Mouse (Mus musculus) forebrain, postnatal 0 days (tissue): ENCODE results near the gene Fbxo4. TPM values are rescaled to one million over a fixed set of nuclear protein-coding genes. Genes with fewer than 3 reads are reported as not detected.

Experiments
- ATAC-seq: fragments of 200-750 bp; cut with Nextera tagmentation; 2 replicates; pipeline ENCODE4 v1.8.0; 2017; ENCODE audit warnings: mild to moderate bottlenecking, moderate library complexity
- DNase-seq: peaks from one replicate; pipeline ENCODE4 v3.0.0-alpha.2; 2015
- H3K27ac ChIP-seq: fragments of 300-500 bp; sonication (generic); 2 replicates; pipeline ENCODE4 v1.5.1; 2014; ENCODE audit warnings: low read depth, mild to moderate bottlenecking, antibody characterized with exemption, low read length, moderate library complexity, mixed read lengths
- H3K27me3 ChIP-seq: fragments of 300-500 bp; sonication (generic); 2 replicates; pipeline ENCODE4 v1.6.1; 2014; ENCODE audit warnings: mild to moderate bottlenecking, low read length, mixed read lengths; ENCODE audit not compliant: insufficient read depth
- H3K36me3 ChIP-seq: fragments of 300-500 bp; sonication (generic); 2 replicates; pipeline ENCODE4 v1.6.1; 2014; ENCODE audit warnings: mild to moderate bottlenecking, moderate library complexity; ENCODE audit not compliant: insufficient read depth
- H3K4me1 ChIP-seq: fragments of 300-500 bp; sonication (generic); 2 replicates; pipeline ENCODE4 v1.6.1; 2014; ENCODE audit warnings: antibody characterized with exemption; ENCODE audit not compliant: insufficient read depth
- H3K4me2 ChIP-seq: fragments of 300-500 bp; sonication (generic); 2 replicates; pipeline ENCODE4 v1.6.1; 2014; ENCODE audit warnings: low read depth, mild to moderate bottlenecking, moderate library complexity
- H3K4me3 ChIP-seq: fragments of 300-500 bp; sonication (generic); 2 replicates; pipeline ENCODE4 v1.5.1; 2014; ENCODE audit warnings: low read depth, low read length, mixed read lengths
- H3K9ac ChIP-seq: fragments of 300-500 bp; sonication (generic); 2 replicates; pipeline ENCODE4 v1.6.1; 2014; ENCODE audit warnings: mild to moderate bottlenecking
- H3K9me3 ChIP-seq: fragments of 300-500 bp; sonication (generic); 2 replicates; pipeline ENCODE4 v1.6.1; 2016; ENCODE audit warnings: low read length
- CTCF ChIP-seq: sonication (generic); IDR thresholded peaks from 2 replicates; pipeline ENCODE4 v1.5.1; 2016; ENCODE audit warnings: antibody characterized with exemption, control low read depth, low read depth
- WGBS: fragments of 180-500 bp; shearing (Covaris S2); extraction: QIAGEN DNeasy Blood & Tissue Kit; methylation state at CpG from one replicate; pipeline ENCODE4 v1.1.7; 2014; 5-methylcytosine and 5-hydroxymethylcytosine counted together
- polyA plus RNA-seq: library from polyadenylated mRNA; unstranded; fragments of >200 nt; fragmentation: Nextera tagmentation; extraction: Ambion mirVana; gene quantifications from 2 replicates; pipeline ENCODE4 v1.2.1, GENCODE M21; 2015
- total RNA-seq: library from RNA; depleted of rRNA; stranded (reverse); fragments of >200 nt; gene quantifications from 2 replicates; pipeline ENCODE4 v1.2.3, GENCODE M21; 2014

Gene Fbxo4
- total and polyA plus RNA-seq, 2 experiments from 2014 or later, result 11.1 to 13.9 TPM

- Histone ChIP-seq H3K4me2 (peak overlapping the region; percentile 76), H3K27ac (peak overlapping the region; percentile 72), H3K4me1 (no peaks in the 10 kb centered on the region), H3K9me3 (no peaks in the 10 kb centered on the region), H3K9ac (peak overlapping the region; percentile 85), H3K36me3 (peaks cover 8% of the 10 kb centered on the region; the same call in 1 of the 2 replicates), H3K4me3 (peak overlapping the region; percentile 74), H3K27me3 (no peaks in the 10 kb centered on the region)
- TF ChIP-seq CTCF, result no peak
- DNase-seq (no peak), ATAC-seq (no peak)
- 19% methylated on average over 14 of the region's 14 CpGs for WGBS
Observed at GRCm38 (mm10) chr15:3996267-3997010, 17.1 kb upstream of the Fbxo4 start.

- TF ChIP-seq CTCF, result no peak
- H3K9me3 ChIP-seq, result no peaks in the 10 kb centered on the region
- peak within 1 kb of the TSS; percentile 87 for H3K27ac ChIP-seq
- peaks cover 11% of the 10 kb centered on the region; the same call in 1 of the 2 replicates for H3K36me3 ChIP-seq
- 2% methylated on average over 58 of the region's 61 CpGs for WGBS
- no peaks in the 10 kb centered on the region for H3K27me3 ChIP-seq
- peak; percentile 99 for ATAC-seq
- peak within 1 kb of the TSS; percentile 74 for H3K4me3 ChIP-seq
- H3K4me1 ChIP-seq, result no peaks in the 10 kb centered on the region
- H3K9ac ChIP-seq, result peak within 1 kb of the TSS; percentile 85
- H3K4me2 ChIP-seq, result peak within 1 kb of the TSS; percentile 76
- DNase-seq, result peak; percentile 97
Observed at GRCm38 (mm10) chr15:3995448-3996266, 16.3 kb upstream of the Fbxo4 start, which contains the start of gene AW549877. TSS of gene AW549877 (minus strand) at chr15:3995744.

DNA sequence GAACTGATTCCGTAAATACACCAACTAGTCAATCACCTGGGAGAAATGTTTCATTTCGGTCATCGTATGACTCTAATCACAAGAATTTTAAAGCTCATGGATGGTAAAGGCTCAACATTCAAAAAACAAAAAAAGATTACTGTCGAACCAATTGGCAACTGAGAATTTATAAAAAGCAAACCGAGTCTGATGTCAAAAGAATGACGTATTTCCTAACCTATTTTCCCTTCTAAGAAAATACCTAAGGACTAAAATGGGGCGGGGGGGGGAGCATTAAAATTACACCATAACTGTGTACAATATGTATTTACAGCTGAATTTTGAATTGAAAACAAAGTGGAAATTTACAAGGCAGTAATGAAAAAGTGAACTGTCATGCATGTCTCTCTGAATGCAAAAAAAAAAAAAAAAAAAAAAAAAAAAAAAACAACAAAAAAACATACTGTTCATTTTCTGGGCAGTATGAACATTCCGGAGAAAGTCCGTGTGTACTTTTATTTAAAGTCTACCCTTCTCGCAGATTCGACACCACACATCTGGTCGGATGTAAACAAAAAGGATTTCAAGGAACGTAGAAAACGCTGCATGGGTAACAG, 15.6 kb upstream of the Fbxo4 start:
- ATAC-seq, result no peak
- DNase-seq, result no peak
- H3K36me3 ChIP-seq, result peaks cover 17% of the 10 kb centered on the region; the same call in 1 of the 2 replicates
- no peaks in the 10 kb centered on the region for H3K4me1 ChIP-seq
- peak overlapping the region; percentile 87 for H3K27ac ChIP-seq
- peak overlapping the region; percentile 85 for H3K9ac ChIP-seq
- peak overlapping the region; percentile 76 for H3K4me2 ChIP-seq
- peak overlapping the region; percentile 74 for H3K4me3 ChIP-seq
- H3K27me3 ChIP-seq, result no peaks in the 10 kb centered on the region
- no peak for TF ChIP-seq CTCF
- 23% methylated on average over 14 of the region's 14 CpGs for WGBS
- no peaks in the 10 kb centered on the region for H3K9me3 ChIP-seq

DNA sequence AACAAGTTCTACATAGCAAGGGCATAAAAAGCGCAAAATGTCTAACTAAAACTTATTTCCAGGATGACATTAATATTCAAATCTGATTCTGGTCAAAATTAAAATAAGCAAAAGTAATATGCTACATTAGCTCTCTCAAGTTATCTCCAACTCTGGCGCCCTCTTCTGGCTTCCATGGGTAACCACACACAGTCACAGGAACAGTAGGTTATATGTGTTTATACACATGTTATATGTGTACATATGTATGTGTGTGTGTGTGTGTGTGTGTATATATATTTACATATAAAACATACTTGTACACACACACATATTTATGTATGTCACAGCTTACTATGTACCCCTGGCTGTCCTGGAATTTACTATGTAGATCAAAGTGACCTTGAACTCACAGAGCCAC, 8.6 kb upstream of the Fbxo4 start:
- ATAC-seq, result peak; percentile 69
- Histone ChIP-seq H3K9ac (no peak overlapping the region), H3K36me3 (peaks cover 43% of the 10 kb centered on the region), H3K27me3 (no peaks in the 10 kb centered on the region), H3K4me2 (no peak overlapping the region), H3K27ac (no peak overlapping the region), H3K4me3 (no peak overlapping the region), H3K4me1 (no peaks in the 10 kb centered on the region), H3K9me3 (no peaks in the 10 kb centered on the region)
- WGBS, result 59% methylated on average over 2 of the region's 2 CpGs
- DNase-seq, result peak; percentile 69
- TF ChIP-seq CTCF, result peak; percentile 79

GRCm38 (mm10) chr15:3984876-3985275, 5.5 kb upstream of the Fbxo4 start:
- Histone ChIP-seq H3K9me3 (no peaks in the 10 kb centered on the region), H3K27me3 (no peaks in the 10 kb centered on the region), H3K36me3 (peaks cover 26% of the 10 kb centered on the region), H3K27ac (no peak overlapping the region), H3K4me2 (no peak overlapping the region), H3K4me1 (0 out of 2 replicates have a peak, but pooled peaks cover under 1% of the 10 kb centered on the region), H3K9ac (no peak overlapping the region), H3K4me3 (no peak overlapping the region)
- no peak for TF ChIP-seq CTCF
- WGBS, result 85% methylated on average over 2 of the region's 2 CpGs
- ATAC-seq (no peak), DNase-seq (no peak)

DNA sequence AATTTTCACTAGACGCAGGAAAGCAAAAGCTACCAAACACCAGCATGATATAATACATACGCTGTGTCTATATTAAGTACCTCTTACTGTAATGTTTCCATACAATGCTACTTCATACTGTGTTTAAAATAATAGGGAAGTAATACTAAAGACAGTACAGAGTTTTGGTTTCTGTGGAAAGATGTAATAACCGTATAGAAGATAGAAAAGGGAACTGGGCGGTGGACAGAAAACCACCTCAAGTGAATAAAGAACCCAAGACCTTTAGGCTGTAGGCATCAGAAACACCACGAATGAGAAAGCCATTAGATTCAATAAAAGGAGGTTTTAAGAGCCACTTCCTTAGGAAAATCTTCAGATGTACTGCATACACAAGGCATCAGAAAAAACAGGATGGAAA, 3.4 kb upstream of the Fbxo4 start:
- TF ChIP-seq CTCF, result no peak
- no peak for ATAC-seq
- H3K4me3 ChIP-seq, result no peak overlapping the region
- no peaks in the 10 kb centered on the region for H3K9me3 ChIP-seq
- no peak overlapping the region for H3K4me2 ChIP-seq
- H3K27me3 ChIP-seq, result no peaks in the 10 kb centered on the region
- H3K9ac ChIP-seq, result no peak overlapping the region
- H3K4me1 ChIP-seq, result 0 out of 2 replicates have a peak, but pooled peaks cover 4% of the 10 kb centered on the region
- H3K27ac ChIP-seq, result no peak overlapping the region
- H3K36me3 ChIP-seq, result peaks cover 19% of the 10 kb centered on the region
- 93% methylated on average over 5 of the region's 5 CpGs for WGBS
- no peak for DNase-seq
